Mouse (Mus musculus) liver, postnatal 0 days (tissue): ENCODE data around the gene Arhgap44. TPM values are rescaled to one million over a fixed set of nuclear protein-coding genes. Genes with fewer than 3 reads are reported as not detected.

Experiments
- ATAC-seq: fragments of 200-750 bp; cut with Nextera tagmentation; 2 replicates; pipeline ENCODE4 v1.8.0; 2017; ENCODE audit warnings: mild to moderate bottlenecking, moderate library complexity
- DNase-seq: peaks from one replicate; pipeline ENCODE4 v3.0.0-alpha.2; 2016
- H3K27ac ChIP-seq: fragments of 300-500 bp; sonication (generic); 2 replicates; pipeline ENCODE4 v1.5.1; 2014; ENCODE audit warnings: antibody characterized with exemption, moderate library complexity, mild to moderate bottlenecking, low read depth
- H3K27me3 ChIP-seq: fragments of 300-500 bp; sonication (generic); 2 replicates; pipeline ENCODE4 v1.6.1; 2014; ENCODE audit warnings: low read length, control low read depth, mixed read lengths; ENCODE audit not compliant: insufficient read depth
- H3K36me3 ChIP-seq: fragments of 300-500 bp; sonication (generic); replicated peaks from 2 replicates; pipeline ENCODE4 v1.6.1; 2014; ENCODE audit warnings: mild to moderate bottlenecking, control low read depth, low read length, moderate library complexity, mixed read lengths; ENCODE audit not compliant: insufficient read depth
- H3K4me1 ChIP-seq: fragments of 300-500 bp; sonication (generic); 2 replicates; pipeline ENCODE4 v1.6.1; 2014; ENCODE audit warnings: antibody characterized with exemption, mild to moderate bottlenecking, control low read depth; ENCODE audit not compliant: insufficient read depth
- H3K4me2 ChIP-seq: fragments of 300-500 bp; sonication (generic); 2 replicates; pipeline ENCODE4 v1.6.1; 2014; ENCODE audit warnings: low read depth, mild to moderate bottlenecking, low read length, moderate library complexity, mixed read lengths
- H3K4me3 ChIP-seq: fragments of 300-500 bp; sonication (generic); 2 replicates; pipeline ENCODE4 v1.5.1; 2014; ENCODE audit warnings: low read depth, low read length
- H3K9ac ChIP-seq: fragments of 300-500 bp; sonication (generic); replicated peaks from 2 replicates; pipeline ENCODE4 v1.6.1; 2014; ENCODE audit warnings: mild to moderate bottlenecking, moderate library complexity
- H3K9me3 ChIP-seq: fragments of 300-500 bp; sonication (generic); 2 replicates; pipeline ENCODE4 v1.6.1; 2016; ENCODE audit warnings: mild to moderate bottlenecking, control low read depth, low read length, mixed read lengths
- CTCF ChIP-seq: sonication (generic); IDR thresholded peaks from 2 replicates; pipeline ENCODE4 v1.5.1; 2016; ENCODE audit warnings: antibody characterized with exemption, low read depth
- EP300 ChIP-seq: IDR thresholded peaks from 2 replicates; pipeline ENCODE4 v1.6.1; 2016; ENCODE audit warnings: antibody characterized with exemption, low read depth, mild to moderate bottlenecking
- WGBS: fragments of 180-500 bp; shearing (Covaris S2); extraction: QIAGEN DNeasy Blood & Tissue Kit; methylation state at CpG from one replicate; pipeline ENCODE4 v1.1.7; 2014; ENCODE audit not compliant: insufficient replicate concordance; 5-methylcytosine and 5-hydroxymethylcytosine counted together
- polyA plus RNA-seq: library from polyadenylated mRNA; unstranded; fragments of >200 nt; fragmentation: Nextera tagmentation; extraction: Ambion mirVana; gene quantifications from 2 replicates; pipeline ENCODE4 v1.2.1, GENCODE M21; 2015

Gene Arhgap44
- polyA plus RNA-seq, 1 experiment from 2014 or later, result 0.62 TPM

GRCm38 (mm10) chr11:65128666-65129065 lies 34.1 kb downstream of the Arhgap44 start:
- Histone ChIP-seq H3K4me1 (no peaks in the 10 kb centered on the region), H3K4me2 (no peak overlapping the region), H3K9me3 (no peaks in the 10 kb centered on the region), H3K4me3 (no peak overlapping the region), H3K27ac (no peak overlapping the region), H3K9ac (no peak overlapping the region), H3K36me3 (no peaks in the 10 kb centered on the region), H3K27me3 (no peaks in the 10 kb centered on the region)
- DNase-seq (no peak), ATAC-seq (no peak)
- 68% methylated on average over 4 of the region's 4 CpGs for WGBS
- TF ChIP-seq CTCF (no peak), EP300 (no peak)

GRCm38 (mm10) chr11:65126566-65126965 lies 36.2 kb downstream of the Arhgap44 start:
- Histone ChIP-seq H3K4me2 (no peak overlapping the region), H3K9ac (no peak overlapping the region), H3K4me1 (no peaks in the 10 kb centered on the region), H3K36me3 (no peaks in the 10 kb centered on the region), H3K27me3 (no peaks in the 10 kb centered on the region), H3K4me3 (no peak overlapping the region), H3K9me3 (no peaks in the 10 kb centered on the region), H3K27ac (no peak overlapping the region)
- DNase-seq, result no peak
- TF ChIP-seq CTCF (no peak), EP300 (no peak)
- ATAC-seq, result no peak
- WGBS, result 73% methylated on average over 9 of the region's 9 CpGs

- no peak overlapping the region for H3K4me3 ChIP-seq
- no peaks in the 10 kb centered on the region for H3K36me3 ChIP-seq
- no peak overlapping the region for H3K9ac ChIP-seq
- TF ChIP-seq CTCF (no peak), EP300 (no peak)
- H3K27ac ChIP-seq, result no peak overlapping the region
- no peaks in the 10 kb centered on the region for H3K4me1 ChIP-seq
- no peak overlapping the region for H3K4me2 ChIP-seq
- 72% methylated on average over 8 of the region's 8 CpGs for WGBS
- no peaks in the 10 kb centered on the region for H3K27me3 ChIP-seq
- no peak for ATAC-seq
- DNase-seq, result no peak
- H3K9me3 ChIP-seq, result no peaks in the 10 kb centered on the region
Observed at GRCm38 (mm10) chr11:65124913-65125418, 37.8 kb downstream of the Arhgap44 start.

- ATAC-seq (no peak), DNase-seq (no peak)
- Histone ChIP-seq H3K4me1 (no peaks in the 10 kb centered on the region), H3K4me3 (no peak overlapping the region), H3K9me3 (no peaks in the 10 kb centered on the region), H3K36me3 (no peaks in the 10 kb centered on the region), H3K9ac (no peak overlapping the region), H3K27me3 (no peaks in the 10 kb centered on the region), H3K4me2 (no peak overlapping the region), H3K27ac (no peak overlapping the region)
- WGBS, result 78% methylated on average over 4 of the region's 4 CpGs
- TF ChIP-seq CTCF (no peak), EP300 (no peak)
Observed at GRCm38 (mm10) chr11:65120276-65120675, 42.5 kb downstream of the Arhgap44 start.

- Histone ChIP-seq H3K36me3 (no peaks in the 10 kb centered on the region), H3K9me3 (no peaks in the 10 kb centered on the region), H3K4me1 (no peaks in the 10 kb centered on the region), H3K27ac (no peak overlapping the region), H3K9ac (no peak overlapping the region), H3K4me2 (no peak overlapping the region), H3K4me3 (no peak overlapping the region), H3K27me3 (no peaks in the 10 kb centered on the region)
- WGBS, result 71% methylated on average over 6 of the region's 6 CpGs
- no peak for ATAC-seq
- TF ChIP-seq CTCF (no peak), EP300 (no peak)
- no peak for DNase-seq
Observed at GRCm38 (mm10) chr11:65115811-65116210, 47.0 kb downstream of the Arhgap44 start.

GRCm38 (mm10) chr11:65112086-65112485 lies 50.7 kb downstream of the Arhgap44 start:
- Histone ChIP-seq H3K4me2 (no peak overlapping the region), H3K36me3 (no peaks in the 10 kb centered on the region), H3K9me3 (no peaks in the 10 kb centered on the region), H3K27me3 (no peaks in the 10 kb centered on the region), H3K27ac (no peak overlapping the region), H3K4me1 (0 out of 2 replicates have a peak, but pooled peaks cover 3% of the 10 kb centered on the region), H3K4me3 (no peak overlapping the region), H3K9ac (no peak overlapping the region)
- TF ChIP-seq CTCF (no peak), EP300 (no peak)
- WGBS, result 65% methylated on average over 4 of the region's 4 CpGs
- ATAC-seq (no peak), DNase-seq (no peak)

GRCm38 (mm10) chr11:65111651-65112050 lies 51.1 kb downstream of the Arhgap44 start:
- ATAC-seq (no peak), DNase-seq (no peak)
- no peak overlapping the region for H3K9ac ChIP-seq
- no peak overlapping the region for H3K4me2 ChIP-seq
- H3K4me3 ChIP-seq, result no peak overlapping the region
- H3K27ac ChIP-seq, result no peak overlapping the region
- H3K27me3 ChIP-seq, result no peaks in the 10 kb centered on the region
- H3K36me3 ChIP-seq, result no peaks in the 10 kb centered on the region
- no peaks in the 10 kb centered on the region for H3K9me3 ChIP-seq
- TF ChIP-seq EP300 (no peak), CTCF (no peak)
- 72% methylated on average over 5 of the region's 5 CpGs for WGBS
- H3K4me1 ChIP-seq, result peaks cover 3% of the 10 kb centered on the region; the same call in 1 of the 2 replicates
